Mouse (Mus musculus): ENCODE results near the gene Trim38.
"Not testable (repeated sequence)": the region's sequence is repeated elsewhere in the genome, so short reads cannot be mapped to it uniquely, and the experiment has no call there.

Gene Trim38

DNA sequence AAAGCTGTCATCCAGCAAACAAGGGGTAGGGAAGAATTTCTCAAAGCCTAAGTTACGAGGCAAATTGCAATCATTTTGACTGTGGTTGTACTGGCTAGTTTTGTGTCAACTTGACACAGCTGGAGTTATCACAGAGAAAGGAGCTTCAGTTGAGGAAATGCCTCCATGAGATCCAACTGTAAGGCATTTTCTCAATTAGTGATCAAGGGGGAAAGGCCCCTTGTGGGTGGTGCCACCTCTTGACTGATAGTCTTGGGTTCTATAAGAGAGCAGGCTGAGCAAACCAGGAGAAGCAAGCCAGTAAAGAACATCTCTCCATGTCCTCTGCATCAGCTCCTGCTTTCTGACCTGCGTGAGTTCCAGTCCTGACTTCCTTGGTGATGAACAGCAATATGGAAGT is at the start of gene Trim38:
TSS of gene Trim38 (plus strand) at position 301 of the 400 bp plus-strand sequence.
- not testable (repeated sequence) for DNase-seq (ENCODE audit: low spot score)

DNA sequence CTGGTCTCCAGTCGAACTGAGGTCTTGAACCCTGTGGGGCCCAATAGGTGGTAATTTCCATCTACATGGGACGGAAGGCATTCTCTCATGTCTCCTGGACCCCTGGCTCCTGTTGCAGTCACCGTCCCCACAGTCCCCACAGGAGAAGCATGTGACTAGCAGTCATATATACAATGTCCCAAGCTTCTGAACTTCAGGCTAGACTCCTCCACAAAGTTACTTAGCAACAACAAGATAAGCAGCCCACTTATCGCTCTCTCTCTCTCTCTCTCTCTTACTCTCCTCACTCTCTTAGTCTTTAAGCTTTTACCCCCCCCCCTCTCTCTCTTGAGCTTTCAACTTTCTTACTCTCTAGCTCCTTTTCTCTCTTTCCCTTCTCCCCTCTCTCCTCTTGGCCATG is 45.5 kb upstream of the Trim38 start:
- no peak for DNase-seq (ENCODE audit: low spot score)

DNA sequence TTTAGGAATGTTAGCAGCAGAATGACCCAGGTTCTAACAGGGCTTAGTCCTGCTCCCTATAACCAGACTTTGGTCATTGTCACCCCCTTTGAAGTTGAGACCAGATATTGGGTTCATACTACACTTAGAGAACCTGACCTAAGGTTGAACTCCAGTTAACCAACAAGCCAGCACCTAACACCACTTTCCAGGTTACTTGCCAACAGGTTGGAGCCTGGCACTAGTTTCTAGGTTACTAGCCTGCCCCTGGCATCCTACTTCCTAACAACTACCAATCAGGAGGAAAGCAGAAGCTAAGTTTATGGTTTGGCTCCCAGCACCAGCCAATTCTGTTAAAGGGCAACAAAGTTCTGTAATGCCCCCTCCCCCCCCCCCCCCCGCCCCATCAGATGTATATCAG is 44.5 kb upstream of the Trim38 start:
- DNase-seq (ENCODE audit: low spot score): no peak

DNA sequence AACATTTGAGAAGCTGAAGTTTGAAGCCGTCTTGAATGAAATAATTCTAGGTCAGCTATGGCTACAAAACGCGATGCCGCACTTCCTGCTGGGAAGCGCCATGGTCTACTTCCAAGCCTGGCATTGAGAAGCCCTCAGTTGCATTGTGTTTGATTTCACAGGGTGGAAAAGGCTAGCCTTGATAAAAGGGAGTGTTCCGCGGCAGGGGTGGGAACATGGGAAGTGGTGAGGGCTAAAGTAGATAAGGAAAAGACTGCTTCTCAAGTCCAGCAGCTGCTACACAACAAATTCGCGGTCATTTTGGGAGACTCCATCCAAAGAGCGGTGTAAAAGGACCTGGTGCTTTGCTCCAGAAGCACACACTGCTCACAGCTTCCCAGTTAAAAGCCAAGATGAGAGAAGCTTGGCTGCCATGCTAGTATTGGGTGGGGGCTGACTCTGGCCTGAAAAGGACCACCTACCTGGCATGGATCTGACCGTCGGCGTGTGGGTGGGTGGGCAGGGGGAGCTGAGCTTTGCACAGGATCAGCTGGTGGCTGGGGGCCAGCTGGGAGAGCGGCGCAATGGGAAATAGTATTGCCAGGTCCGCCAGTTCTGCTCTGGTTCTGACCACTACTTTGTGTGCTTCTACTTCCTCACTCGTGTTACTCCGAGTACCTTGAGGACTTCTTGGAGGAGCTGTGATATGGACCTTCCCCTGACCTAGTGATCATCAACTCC is 41.1 kb upstream of the Trim38 start:
- no peak for DNase-seq (ENCODE audit: low spot score)

DNA sequence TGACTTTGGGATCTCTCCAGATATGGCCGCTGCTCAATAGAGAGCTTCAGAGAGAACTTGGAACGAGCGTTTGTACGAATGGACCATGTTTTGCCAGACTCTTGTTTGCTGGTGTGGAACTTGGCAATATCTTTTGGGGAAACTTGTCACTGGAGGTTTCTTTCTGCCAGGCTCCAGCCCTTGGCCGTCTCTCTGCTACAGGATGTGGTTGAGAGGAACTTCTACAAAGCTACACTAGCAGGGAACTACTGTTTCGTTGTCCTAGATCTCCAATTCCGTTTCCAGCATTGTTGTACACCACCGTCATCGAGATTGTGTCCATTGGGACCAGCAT is 40.6 kb upstream of the Trim38 start:
- DNase-seq (ENCODE audit: low spot score): no peak

DNA sequence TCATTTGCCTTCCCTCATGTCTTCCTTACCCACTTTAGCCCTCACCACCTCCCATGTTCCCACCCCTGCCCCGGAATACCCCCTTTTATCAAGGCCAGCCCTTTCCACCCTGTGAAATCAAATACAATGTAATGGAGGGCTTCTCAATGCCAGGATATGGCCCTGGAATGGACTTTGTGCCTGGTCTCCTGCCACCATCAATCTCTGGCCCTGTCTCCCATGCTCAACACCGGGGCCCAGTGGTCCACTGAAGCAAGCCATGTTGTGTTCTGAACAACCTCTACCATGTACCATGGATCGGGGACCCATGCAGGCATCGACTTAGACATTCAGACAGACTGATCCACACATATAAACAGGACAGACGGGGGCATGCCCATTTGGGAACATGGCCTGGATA is 40.0 kb upstream of the Trim38 start:
- no peak for DNase-seq (ENCODE audit: low spot score)

DNA sequence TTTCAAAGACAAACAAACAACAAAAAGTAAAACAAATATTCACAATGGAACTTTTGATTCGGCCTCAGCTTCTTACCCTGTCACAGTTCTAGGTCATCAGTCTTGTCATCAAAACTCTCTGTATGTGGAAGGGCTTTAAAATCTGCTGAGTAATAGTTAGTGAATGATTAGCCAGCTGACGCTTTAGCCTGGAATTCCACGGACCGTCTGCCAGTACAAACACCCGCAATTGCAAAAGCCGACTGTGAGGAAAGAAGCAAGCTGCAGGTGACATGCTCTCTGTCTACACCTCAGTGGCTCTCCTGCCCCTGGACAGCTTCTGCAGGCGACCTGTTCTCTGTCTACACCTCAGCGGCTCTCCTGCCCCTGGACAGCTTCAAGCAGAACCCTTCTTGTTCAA is 39.2 kb upstream of the Trim38 start:
- DNase-seq (ENCODE audit: low spot score): no peak

DNA sequence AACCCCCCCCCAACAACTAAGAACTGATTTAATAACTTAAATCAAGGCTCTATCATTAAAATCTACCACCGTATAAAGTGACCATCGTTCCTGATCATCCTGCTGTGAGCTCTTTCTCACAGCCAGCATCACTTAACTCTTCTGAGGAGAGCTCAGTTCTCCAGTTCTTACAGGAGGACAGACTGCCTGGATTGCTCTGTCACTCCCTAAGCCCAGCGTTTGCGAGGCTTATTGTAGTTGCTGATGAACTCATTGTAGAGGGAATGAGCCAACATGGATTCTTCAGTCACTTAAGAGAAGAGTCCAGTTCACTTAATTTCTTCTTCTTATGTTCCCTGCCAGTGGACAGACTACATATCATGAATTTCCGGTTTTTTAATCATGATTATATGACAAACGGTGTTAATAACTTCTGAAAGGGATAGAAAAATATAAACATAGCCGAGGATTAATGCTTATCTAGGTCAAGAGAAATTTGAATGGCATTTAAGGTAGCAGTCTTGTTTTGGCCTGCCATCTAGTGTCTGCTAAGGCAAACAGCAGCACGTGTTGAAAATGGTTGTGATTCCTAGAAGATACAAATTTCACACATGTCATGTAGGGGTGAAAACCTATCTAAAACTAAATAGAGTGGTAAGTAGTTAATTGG is 37.4 kb upstream of the Trim38 start:
- peak; percentile 45 for DNase-seq (ENCODE audit: low spot score)

DNA sequence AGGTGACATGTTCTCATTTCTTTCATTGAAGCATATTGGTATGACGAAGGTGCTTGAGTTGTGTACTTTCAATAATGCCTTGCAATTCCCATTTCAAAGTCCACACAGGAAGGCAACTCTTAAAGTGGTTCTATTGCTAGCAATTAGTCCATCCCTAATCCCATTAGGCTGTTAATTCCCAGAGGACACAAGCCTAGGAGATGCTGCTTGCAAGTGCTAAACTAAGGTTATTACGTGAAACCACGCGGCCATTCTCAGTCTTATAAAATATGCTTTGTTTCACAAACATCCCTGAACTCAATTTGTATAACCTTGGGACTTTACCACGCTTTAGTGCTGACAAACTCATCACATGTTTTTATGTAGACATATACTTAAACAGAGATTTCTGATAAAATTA is 32.6 kb upstream of the Trim38 start:
- DNase-seq (ENCODE audit: low spot score): no peak

DNA sequence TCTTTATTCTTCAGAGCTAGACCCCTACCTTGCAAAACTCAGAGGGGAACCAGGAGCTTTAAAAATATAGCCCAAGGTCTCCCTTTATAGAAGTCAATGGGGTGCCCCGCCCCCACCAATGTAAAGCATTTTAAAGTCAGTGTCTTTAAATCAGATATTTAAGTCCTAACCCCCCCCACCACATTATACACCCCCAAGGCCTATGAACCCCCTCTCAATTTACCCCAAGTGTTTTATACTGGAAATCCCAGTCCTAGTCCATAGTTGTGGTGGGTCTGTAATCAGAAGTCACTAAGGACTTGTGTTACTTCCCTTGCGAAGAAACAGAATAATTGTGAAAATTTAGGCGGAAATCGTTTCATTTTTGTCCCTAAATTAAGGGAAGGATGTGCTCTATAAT is 31.7 kb upstream of the Trim38 start:
- DNase-seq (ENCODE audit: low spot score): no peak

DNA sequence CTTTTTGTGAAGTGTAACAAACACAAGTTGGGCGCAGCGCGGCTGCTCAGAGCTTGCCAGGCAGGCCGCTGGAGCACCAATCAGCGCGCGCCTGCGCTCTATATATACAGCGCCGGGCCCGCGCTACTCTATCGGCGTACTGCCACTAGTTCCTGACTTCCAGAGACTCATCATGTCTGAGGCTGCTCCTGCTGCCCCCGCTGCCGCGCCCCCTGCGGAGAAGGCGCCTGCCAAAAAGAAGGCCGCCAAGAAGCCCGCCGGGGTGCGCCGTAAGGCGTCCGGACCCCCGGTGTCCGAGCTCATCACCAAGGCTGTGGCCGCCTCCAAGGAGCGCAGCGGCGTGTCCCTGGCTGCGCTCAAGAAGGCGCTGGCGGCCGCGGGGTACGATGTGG is 31.0 kb upstream of the Trim38 start, which contains the start of gene Hist1h1c:
TSS of gene Hist1h1c (plus strand) at position 132 of the 392 bp plus-strand sequence.
- peak; percentile 89 for DNase-seq (ENCODE audit: low spot score)

DNA sequence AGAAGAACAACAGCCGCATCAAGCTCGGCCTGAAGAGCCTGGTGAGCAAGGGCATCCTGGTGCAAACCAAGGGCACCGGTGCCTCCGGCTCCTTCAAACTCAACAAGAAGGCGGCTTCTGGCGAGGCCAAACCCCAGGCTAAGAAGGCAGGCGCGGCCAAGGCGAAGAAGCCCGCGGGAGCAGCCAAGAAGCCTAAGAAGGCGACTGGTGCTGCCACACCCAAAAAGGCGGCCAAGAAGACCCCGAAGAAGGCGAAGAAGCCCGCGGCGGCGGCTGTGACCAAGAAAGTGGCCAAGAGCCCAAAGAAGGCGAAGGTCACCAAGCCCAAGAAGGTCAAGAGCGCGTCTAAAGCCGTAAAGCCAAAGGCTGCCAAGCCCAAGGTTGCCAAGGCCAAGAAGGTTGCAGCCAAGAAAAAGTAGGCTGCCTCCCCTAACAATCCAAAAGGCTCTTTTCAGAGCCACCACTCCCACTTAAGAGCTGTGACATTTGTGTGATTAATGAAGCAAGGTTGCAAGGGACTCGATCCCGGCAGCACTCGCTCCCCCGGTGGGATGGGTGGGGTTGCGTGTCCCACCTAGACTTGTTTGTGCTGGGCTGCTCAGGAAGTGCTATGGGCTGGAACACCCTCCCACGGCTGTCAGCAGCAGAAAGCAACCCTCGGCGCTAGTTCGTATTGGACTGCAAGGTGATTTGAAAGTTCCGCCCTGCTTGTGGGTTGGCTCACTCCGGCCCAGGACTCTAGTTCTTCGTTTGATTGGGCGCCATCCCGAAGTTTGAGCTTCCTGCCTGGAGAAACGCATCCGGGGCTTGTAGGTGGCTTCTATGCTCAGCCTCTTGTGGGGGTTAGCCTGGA is 30.4 kb upstream of the Trim38 start:
- peak; percentile 96 for DNase-seq (ENCODE audit: low spot score)

DNA sequence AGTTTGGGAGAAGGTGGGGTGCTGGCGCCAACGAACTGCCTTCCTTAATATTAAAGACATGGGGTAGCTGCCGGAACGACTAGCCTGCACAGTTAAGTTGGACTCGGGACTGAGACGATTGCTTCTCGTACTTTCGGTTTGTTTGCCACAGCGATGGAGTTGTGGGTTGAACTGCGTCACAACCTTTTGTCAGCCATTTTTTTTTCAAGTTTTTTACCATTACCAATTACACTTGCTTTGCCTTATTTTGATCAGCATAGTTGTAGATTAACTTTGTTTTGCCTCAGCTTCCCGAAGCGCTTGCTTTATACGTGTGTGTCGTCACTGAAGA is 29.8 kb upstream of the Trim38 start:
- no peak for DNase-seq (ENCODE audit: low spot score)

DNA sequence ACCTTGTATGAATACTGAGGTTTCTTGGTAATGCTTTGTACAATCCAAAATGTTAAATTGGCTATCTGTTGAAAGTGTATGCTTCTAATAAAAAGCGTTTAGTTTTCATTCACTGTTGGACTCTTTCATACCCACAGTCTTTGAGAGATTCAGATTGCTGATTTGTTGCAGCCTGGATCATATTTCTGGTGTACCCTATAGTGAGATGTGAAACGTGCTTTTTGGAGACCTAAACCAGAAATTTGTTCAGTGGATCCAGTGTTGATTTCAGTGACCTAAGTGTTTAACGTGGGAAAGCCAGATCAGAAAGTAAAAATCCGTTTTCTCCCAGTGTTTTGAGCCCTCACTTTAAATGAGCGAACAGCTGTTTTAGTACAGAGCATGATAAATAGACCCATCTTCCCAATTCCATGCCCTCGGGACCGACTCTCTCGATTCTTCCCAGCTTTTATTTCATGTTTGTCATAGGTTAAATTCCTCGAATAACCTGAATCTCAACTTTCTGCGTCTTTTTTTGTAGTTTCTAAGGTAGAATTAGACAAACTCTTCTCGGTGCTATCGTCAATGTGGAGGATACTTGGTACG is 29.4 kb upstream of the Trim38 start:
- DNase-seq (ENCODE audit: low spot score): no peak

DNA sequence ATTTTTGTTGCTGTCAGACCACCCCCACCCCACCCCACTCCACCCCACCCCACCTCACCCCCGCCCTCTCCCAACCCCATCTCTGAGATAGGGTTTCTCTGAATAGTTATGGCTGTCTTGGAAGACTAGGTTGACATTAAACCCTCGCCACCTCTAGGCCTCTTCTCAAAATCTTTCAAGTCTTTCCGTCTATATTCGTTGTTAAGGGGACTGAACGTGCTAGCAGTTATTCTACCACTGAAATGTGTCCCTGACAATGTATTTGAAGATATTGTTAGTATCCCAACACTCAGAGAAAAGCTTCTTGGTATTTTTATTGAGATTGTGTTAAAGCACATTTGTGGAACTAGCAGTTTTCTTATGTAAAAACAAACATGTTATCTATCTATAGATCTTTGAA is 28.8 kb upstream of the Trim38 start:
- no peak for DNase-seq (ENCODE audit: low spot score)

DNA sequence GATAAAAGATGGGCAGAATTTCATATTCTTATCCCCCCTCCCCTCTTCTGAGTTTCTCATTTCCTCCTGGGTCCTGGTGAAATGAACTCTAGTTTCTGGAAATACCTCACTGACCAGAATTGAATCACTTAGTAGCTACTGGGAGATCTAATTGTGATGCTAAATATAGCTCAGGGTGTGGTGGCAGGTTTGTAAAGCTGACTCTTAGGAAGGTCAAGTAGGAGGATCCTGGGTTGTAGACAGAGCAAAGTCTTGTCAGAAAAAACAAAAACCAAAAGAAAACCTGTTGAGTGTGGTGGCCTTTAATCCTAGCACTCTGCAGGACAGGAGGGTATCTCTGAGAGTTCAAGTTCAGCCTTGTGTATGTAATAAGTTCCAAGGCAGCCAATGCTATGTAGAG is 27.7 kb upstream of the Trim38 start:
- DNase-seq (ENCODE audit: low spot score): no peak

DNA sequence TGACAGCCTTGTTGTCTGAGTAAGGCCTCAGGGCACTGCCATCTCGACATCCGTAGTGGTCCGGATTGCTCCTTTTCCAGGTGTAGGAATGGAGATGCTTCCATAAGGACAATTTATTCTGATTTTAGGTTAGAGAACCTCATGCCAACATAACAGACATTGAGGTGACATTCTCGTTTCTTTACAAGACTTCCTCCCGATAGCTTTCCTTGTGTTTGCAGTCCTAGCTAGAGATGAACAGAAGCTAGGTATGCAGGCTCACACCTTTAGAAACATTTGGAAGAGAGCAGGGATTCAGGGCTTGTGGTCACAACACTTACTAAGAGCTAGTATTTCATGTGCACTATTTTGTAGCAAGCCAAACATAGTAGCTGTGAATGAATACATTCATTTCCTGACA is 26.5 kb upstream of the Trim38 start:
- DNase-seq (ENCODE audit: low spot score): no peak

DNA sequence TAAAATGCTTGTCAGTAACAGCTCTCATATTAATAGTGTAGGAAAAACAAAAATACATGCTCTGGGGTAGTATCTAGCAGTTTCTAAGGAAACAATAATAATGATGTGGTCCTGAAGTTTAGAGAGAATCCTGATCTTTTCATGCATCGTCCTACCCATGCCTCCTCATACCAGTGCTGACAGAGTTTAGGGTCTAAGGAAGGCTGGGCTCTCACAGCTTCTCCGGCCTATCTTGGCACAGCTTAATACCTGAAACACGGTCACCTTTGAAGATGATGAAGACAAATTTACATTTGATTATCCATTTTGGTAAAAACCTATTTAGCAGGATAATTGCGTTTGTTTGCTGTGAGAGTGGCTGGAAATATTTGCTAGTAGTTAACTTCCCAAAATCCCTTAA is 25.8 kb upstream of the Trim38 start:
- no peak for DNase-seq (ENCODE audit: low spot score)

DNA sequence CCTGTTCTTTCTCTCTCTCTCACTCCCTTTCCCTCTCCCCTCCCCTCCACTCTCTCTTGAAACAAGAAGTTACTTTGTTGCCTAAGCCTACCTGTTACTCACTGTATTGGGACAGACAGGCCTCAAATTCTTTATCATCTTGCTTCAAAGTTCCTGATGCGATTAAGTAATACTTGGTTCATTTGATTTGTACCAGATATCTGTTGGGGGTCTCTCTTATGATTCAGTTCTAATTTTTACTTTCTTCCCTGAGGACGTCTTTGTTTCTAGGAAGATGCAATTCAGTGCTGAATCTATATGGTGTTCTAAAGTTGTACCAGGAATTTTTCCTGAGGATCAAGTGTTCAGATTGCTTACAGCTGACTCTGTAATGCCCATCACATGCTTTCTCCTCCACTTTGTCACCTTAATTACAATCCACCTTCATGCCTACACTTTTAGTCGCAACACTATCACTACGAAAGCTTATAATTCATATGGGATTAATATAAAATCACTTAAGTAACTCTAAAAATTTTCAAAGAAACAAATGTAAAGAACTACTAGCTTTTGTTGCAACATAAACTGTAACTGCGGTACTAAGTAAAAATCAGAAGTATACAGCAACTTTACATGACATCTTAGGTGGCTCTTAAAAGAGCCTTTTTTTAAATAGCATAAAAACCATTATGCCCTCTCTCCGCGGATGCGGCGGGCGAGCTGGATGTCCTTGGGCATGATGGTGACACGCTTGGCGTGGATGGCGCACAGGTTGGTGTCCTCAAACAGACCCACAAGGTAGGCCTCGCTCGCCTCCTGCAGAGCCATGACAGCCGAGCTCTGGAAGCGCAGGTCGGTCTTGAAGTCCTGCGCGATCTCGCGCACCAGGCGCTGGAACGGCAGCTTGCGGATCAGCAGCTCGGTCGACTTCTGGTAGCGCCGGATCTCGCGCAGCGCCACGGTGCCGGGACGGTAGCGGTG is 25.0 kb upstream of the Trim38 start:
- DNase-seq (ENCODE audit: low spot score): no peak

DNA sequence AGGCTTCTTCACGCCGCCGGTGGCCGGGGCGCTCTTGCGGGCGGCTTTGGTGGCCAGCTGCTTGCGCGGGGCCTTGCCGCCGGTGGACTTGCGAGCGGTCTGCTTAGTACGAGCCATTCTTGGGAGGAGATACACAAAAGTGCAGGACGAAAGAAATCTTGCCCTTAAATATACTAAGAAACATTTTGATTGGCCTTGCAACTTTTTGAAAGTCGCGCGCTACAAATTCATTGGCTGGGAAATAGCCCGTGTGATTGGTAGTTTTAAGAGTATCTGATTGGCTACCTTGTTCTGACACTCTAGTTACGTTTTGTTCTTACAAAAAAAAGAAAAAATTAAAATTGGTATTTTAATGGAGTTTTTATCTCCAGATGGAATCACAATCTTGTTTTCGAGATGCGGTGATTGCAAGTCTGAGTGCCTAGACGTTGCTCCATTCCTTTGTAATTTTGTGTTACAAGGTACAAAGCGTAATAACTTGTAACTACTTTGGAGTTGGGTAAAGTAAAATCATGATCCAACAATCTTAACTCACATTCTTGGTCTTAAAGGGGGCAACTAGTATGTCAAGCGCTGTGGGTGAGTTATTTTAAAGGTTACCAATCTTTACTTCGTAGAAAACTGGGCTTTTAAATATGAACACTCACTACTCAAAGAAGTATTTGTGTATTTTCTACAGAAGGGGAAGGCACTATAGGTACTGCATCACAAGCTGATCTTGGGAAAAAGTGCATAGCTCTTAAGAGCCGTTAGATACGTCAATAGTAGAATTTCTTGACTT is 24.1 kb upstream of the Trim38 start, which contains the start of gene Hist1h3c:
TSS of gene Hist1h3c (minus strand) at position 222 of the 781 bp plus-strand sequence.
- peak; percentile 86 for DNase-seq (ENCODE audit: low spot score)

All from layer of hippocampus, adult 11-12 months (tissue).